Mouse (Mus musculus) monocyte, adult 5-6 weeks (primary cell): ENCODE measurements around the gene Cnot6l. TPM values are rescaled to one million over a fixed set of nuclear protein-coding genes. Genes with fewer than 3 reads are reported as not detected.

ENCODE experiments used
- ATAC-seq: fragments of 153-309, 156-312 bp; replicated peaks from 2 replicates; pipeline ENCODE4 v1.8.0; 2017; ENCODE audit warnings: mild to moderate bottlenecking; ENCODE audit not compliant: low TSS enrichment, insufficient number of reproducible peaks, severe bottlenecking, poor library complexity, low FRiP score
- total RNA-seq: library from RNA; stranded (forward); fragments of 200-1000, 200-491, 200-594 nt; gene quantifications from 3 replicates; pipeline ENCODE4 v1.2.3, GENCODE M21; 2017

The Cnot6l gene
- total RNA-seq, 1 experiment from 2014 or later: 82.2 TPM

DNA sequence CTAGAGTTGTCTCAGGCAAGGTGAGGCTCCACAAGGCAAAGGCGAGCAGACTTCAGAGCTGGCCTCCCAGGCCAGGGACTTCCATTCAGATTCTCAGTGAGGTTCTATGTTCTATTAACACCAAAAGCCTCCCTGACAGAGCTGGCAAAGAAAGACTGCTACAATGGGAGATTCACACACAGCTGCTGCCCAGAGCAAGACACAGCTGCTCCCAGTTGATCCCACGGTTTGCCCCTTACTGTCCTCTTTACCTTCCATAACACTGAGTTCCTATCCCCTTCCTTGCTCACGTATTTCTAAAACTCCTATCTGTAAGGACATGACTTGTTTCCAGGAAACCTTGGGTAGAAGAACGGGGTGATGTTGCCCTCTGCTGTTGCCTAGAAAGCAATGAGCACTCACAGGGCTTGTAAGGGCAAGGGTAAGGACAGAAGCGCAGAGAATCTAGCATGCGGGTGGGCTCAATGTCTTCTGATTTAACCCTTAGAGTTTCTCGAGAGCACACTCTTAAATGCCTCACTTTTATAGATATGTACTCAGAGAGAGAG is 127.8 kb downstream of the Cnot6l start:
- ATAC-seq: no peak

DNA sequence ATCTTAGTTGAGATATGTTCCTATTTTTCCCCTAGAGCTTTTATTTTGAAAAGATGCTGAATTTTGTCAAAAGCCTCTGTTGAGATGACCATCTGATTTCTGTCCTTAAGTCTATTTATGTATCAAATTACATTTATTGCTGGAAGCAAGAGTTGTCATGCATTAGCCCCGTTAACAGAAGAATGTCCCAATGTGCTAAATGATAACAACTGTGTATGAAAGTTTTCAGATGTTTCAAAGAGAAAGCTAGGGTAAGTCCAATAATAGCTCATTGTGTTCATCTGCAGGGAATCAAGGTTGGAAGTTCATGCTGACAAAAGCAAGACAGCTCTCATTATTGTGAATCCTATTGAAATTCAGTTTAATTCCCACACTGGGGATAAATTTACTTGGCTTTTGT is 129.9 kb downstream of the Cnot6l start:
- ATAC-seq: no peak

DNA sequence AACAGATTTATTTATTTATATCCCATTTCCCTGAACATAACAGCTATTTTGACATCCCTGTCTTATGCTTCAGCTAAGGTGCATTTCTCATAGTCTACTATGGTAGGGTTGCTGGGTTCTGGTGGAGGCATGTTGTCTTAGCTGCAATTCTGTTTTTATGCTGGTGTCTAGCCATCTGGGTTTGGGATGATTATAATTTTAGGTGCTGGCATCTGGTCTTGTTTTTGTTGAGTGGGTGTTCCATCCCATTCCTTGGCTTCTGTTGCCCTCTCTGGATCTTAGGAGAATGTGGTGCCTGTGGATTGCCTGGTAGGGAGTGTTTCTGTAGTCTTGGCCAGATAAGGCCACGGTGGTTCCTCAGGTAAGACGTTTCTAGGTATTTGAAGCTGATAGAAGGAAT is 134.2 kb downstream of the Cnot6l start:
- ATAC-seq: no peak

Other genes with a start within 250 kb of the Cnot6l start
- not detected in 3 replicates for gene Cxcl13, start 207.2 kb downstream of the Cnot6l start, total RNA-seq
- 17.3 to 46.7 TPM (median 42.3 TPM) in 3 replicates for gene Mrpl1, start 45.3 kb upstream of the Cnot6l start, total RNA-seq
- gene Fras1, start 209.8 kb upstream of the Cnot6l start, total RNA-seq: not detected in 3 replicates